Mouse (Mus musculus): ENCODE results near the gene Jph4. TPM values are rescaled to one million over a fixed set of nuclear protein-coding genes. Genes with fewer than 3 reads are reported as not detected.

Jph4 gene
- total and polyA plus RNA-seq, 3 experiments, result 0.11 TPM; not detected in 2

DNA sequence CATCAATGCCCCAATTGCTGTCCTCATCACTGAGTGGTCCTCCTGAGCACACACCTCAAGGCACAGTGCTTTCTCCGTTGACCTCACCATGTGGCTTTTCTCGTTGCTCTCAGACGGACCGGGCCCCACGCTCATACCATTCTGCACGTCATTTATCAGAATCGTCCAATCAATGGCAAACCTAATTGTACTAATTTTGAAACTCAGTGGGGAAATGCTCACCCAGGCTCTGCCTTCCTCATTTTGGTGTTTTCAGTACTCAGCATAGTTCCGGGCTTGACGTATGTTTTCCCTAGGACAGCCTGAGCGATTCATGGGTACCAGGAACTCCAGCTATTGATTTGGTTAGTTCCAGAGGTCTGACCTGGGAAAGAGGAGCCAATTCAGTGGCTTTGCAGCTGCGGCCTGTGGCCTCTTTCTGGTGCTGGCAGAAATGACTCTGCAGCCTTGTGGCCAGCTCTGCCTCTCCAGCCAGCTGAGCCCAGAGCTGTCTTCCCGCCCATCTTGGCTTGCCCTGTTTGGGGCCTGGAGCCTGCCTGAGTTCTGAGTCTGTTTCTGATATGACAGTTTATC, 30.2 kb upstream of the Jph4 start:
- Histone ChIP-seq H3K27me3 (ENCODE audit: insufficient read depth, low read length) (peaks cover 24% of the 10 kb centered on the region), H3K36me3 (replicated peaks) (no peaks in the 10 kb centered on the region), H3K4me3 (ENCODE audit: low read depth, low read length) (no peak overlapping the region), H3K9me3 (replicated peaks) (no peaks in the 10 kb centered on the region), H3K4me1 (ENCODE audit: insufficient read depth, low read depth, low read length) (no peaks in the 10 kb centered on the region)
- ATAC-seq (ENCODE audit: extremely low read depth, insufficient number of reproducible peaks, low FRiP score, poor library complexity, severe bottlenecking) (no peak), DNase-seq (ENCODE audit: low spot score) (no peak)
- TF ChIP-seq TAL1 (conservative IDR thresholded peaks at IDR 0.05; ENCODE audit: low read depth, low read length) (no peak), GATA1 (IDR thresholded peaks at IDR 0.05; ENCODE audit: borderline replicate concordance, low read length) (no peak), CTCF (IDR thresholded peaks at IDR 0.05; ENCODE audit: low read depth, low read length) (no peak), GATA2 (IDR thresholded peaks at IDR 0.05; ENCODE audit: borderline replicate concordance, low read depth, low read length) (no peak), POLR2AphosphoS5 (IDR thresholded peaks at IDR 0.05; ENCODE audit: insufficient replicate concordance, low read depth, low read length) (no peak)

GRCm38 (mm10) chr14:55146324-55146723, 29.6 kb upstream of the Jph4 start:
- no peaks in the 10 kb centered on the region for H3K36me3 ChIP-seq (replicated peaks)
- H3K4me1 ChIP-seq (ENCODE audit: insufficient read depth, low read depth, low read length), result no peaks in the 10 kb centered on the region
- no peaks in the 10 kb centered on the region for H3K9me3 ChIP-seq (replicated peaks)
- H3K4me3 ChIP-seq (ENCODE audit: low read depth, low read length), result no peak overlapping the region
- TF ChIP-seq CTCF (IDR thresholded peaks at IDR 0.05; ENCODE audit: low read depth, low read length), result no peak
- no peak for TF ChIP-seq TAL1 (conservative IDR thresholded peaks at IDR 0.05; ENCODE audit: low read depth, low read length)
- no peak for TF ChIP-seq GATA2 (IDR thresholded peaks at IDR 0.05; ENCODE audit: borderline replicate concordance, low read depth, low read length)
- DNase-seq (ENCODE audit: low spot score), result no peak
- peaks cover 25% of the 10 kb centered on the region for H3K27me3 ChIP-seq (ENCODE audit: insufficient read depth, low read length)
- ATAC-seq (ENCODE audit: extremely low read depth, insufficient number of reproducible peaks, low FRiP score, poor library complexity, severe bottlenecking), result no peak

GRCm38 (mm10) chr14:55139313-55139712, 22.6 kb upstream of the Jph4 start:
- DNase-seq (ENCODE audit: low spot score) (no peak), ATAC-seq (ENCODE audit: extremely low read depth, insufficient number of reproducible peaks, low FRiP score, poor library complexity, severe bottlenecking) (no peak)
- H3K4me3 ChIP-seq (ENCODE audit: low read depth, low read length), result no peak overlapping the region
- no peaks in the 10 kb centered on the region for H3K36me3 ChIP-seq (replicated peaks)
- TF ChIP-seq TAL1 (conservative IDR thresholded peaks at IDR 0.05; ENCODE audit: low read depth, low read length) (no peak), GATA1 (IDR thresholded peaks at IDR 0.05; ENCODE audit: borderline replicate concordance, low read length) (no peak), POLR2AphosphoS5 (IDR thresholded peaks at IDR 0.05; ENCODE audit: insufficient replicate concordance, low read depth, low read length) (no peak), GATA2 (IDR thresholded peaks at IDR 0.05; ENCODE audit: borderline replicate concordance, low read depth, low read length) (no peak), CTCF (IDR thresholded peaks at IDR 0.05; ENCODE audit: low read depth, low read length) (no peak)
- no peaks in the 10 kb centered on the region for H3K4me1 ChIP-seq (ENCODE audit: insufficient read depth, low read depth, low read length)
- H3K9me3 ChIP-seq (replicated peaks), result no peaks in the 10 kb centered on the region
- H3K27me3 ChIP-seq (ENCODE audit: insufficient read depth, low read length), result peaks cover 18% of the 10 kb centered on the region

- DNase-seq (ENCODE audit: low spot score) (no peak), ATAC-seq (ENCODE audit: extremely low read depth, insufficient number of reproducible peaks, low FRiP score, poor library complexity, severe bottlenecking) (no peak)
- Histone ChIP-seq H3K4me3 (ENCODE audit: low read depth, low read length) (no peak overlapping the region), H3K27me3 (ENCODE audit: insufficient read depth, low read length) (peaks cover 18% of the 10 kb centered on the region; the same call in 1 of the 2 replicates), H3K36me3 (replicated peaks) (no peaks in the 10 kb centered on the region), H3K9me3 (replicated peaks) (no peaks in the 10 kb centered on the region), H3K4me1 (ENCODE audit: insufficient read depth, low read depth, low read length) (no peaks in the 10 kb centered on the region)
- TF ChIP-seq GATA1 (IDR thresholded peaks at IDR 0.05; ENCODE audit: borderline replicate concordance, low read length) (no peak), POLR2AphosphoS5 (IDR thresholded peaks at IDR 0.05; ENCODE audit: insufficient replicate concordance, low read depth, low read length) (no peak), GATA2 (IDR thresholded peaks at IDR 0.05; ENCODE audit: borderline replicate concordance, low read depth, low read length) (no peak), CTCF (IDR thresholded peaks at IDR 0.05; ENCODE audit: low read depth, low read length) (no peak), TAL1 (conservative IDR thresholded peaks at IDR 0.05; ENCODE audit: low read depth, low read length) (no peak)
Measured at GRCm38 (mm10) chr14:55135676-55136075, 18.9 kb upstream of the Jph4 start.

DNA sequence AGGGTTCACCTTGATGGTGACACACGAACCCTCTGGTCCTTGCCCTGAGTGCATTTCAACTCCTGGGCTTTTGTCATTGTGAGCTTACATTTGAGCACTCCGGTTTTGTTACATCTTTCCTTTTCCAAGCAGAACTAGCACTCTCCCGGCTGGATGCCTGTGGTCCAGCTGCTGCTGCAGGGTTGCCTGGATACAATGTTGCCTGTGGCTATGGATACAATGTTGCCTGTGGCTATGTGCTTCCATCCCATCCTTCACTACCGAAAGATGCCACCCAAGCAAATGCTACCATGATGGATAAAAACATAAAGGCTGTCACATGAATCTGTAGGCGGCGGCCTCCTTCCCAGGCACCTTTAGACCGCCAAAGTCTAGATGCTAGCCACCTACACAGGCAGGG, 9.8 kb upstream of the Jph4 start:
- TF ChIP-seq GATA1 (IDR thresholded peaks at IDR 0.05; ENCODE audit: borderline replicate concordance, low read length) (no peak), POLR2AphosphoS5 (IDR thresholded peaks at IDR 0.05; ENCODE audit: insufficient replicate concordance, low read depth, low read length) (no peak), GATA2 (IDR thresholded peaks at IDR 0.05; ENCODE audit: borderline replicate concordance, low read depth, low read length) (no peak), CTCF (IDR thresholded peaks at IDR 0.05; ENCODE audit: low read depth, low read length) (no peak), TAL1 (conservative IDR thresholded peaks at IDR 0.05; ENCODE audit: low read depth, low read length) (no peak)
- no peak overlapping the region for H3K4me3 ChIP-seq (ENCODE audit: low read depth, low read length)
- peaks cover 14% of the 10 kb centered on the region for H3K27me3 ChIP-seq (ENCODE audit: insufficient read depth, low read length)
- H3K9me3 ChIP-seq (replicated peaks), result no peaks in the 10 kb centered on the region
- no peak for ATAC-seq (ENCODE audit: extremely low read depth, insufficient number of reproducible peaks, low FRiP score, poor library complexity, severe bottlenecking)
- H3K36me3 ChIP-seq (replicated peaks), result no peaks in the 10 kb centered on the region
- DNase-seq (ENCODE audit: low spot score), result no peak
- no peaks in the 10 kb centered on the region for H3K4me1 ChIP-seq (ENCODE audit: insufficient read depth, low read depth, low read length)

- H3K36me3 ChIP-seq (replicated peaks), result no peaks in the 10 kb centered on the region
- DNase-seq (ENCODE audit: low spot score) (no peak), ATAC-seq (ENCODE audit: extremely low read depth, insufficient number of reproducible peaks, low FRiP score, poor library complexity, severe bottlenecking) (no peak)
- TF ChIP-seq GATA2 (IDR thresholded peaks at IDR 0.05; ENCODE audit: borderline replicate concordance, low read depth, low read length) (no peak), CTCF (IDR thresholded peaks at IDR 0.05; ENCODE audit: low read depth, low read length) (no peak), TAL1 (conservative IDR thresholded peaks at IDR 0.05; ENCODE audit: low read depth, low read length) (no peak), POLR2AphosphoS5 (IDR thresholded peaks at IDR 0.05; ENCODE audit: insufficient replicate concordance, low read depth, low read length) (no peak), GATA1 (IDR thresholded peaks at IDR 0.05; ENCODE audit: borderline replicate concordance, low read length) (no peak)
- no peaks in the 10 kb centered on the region for H3K4me1 ChIP-seq (ENCODE audit: insufficient read depth, low read depth, low read length)
- no peak overlapping the region for H3K4me3 ChIP-seq (ENCODE audit: low read depth, low read length)
- peaks cover 14% of the 10 kb centered on the region for H3K27me3 ChIP-seq (ENCODE audit: insufficient read depth, low read length)
- no peaks in the 10 kb centered on the region for H3K9me3 ChIP-seq (replicated peaks)
Measured at GRCm38 (mm10) chr14:55125711-55126110, 9.0 kb upstream of the Jph4 start.

All from G1E (cell line).